8 mouse cellular contexts compared by ENCODE assay signal in the genomic region with DNA sequence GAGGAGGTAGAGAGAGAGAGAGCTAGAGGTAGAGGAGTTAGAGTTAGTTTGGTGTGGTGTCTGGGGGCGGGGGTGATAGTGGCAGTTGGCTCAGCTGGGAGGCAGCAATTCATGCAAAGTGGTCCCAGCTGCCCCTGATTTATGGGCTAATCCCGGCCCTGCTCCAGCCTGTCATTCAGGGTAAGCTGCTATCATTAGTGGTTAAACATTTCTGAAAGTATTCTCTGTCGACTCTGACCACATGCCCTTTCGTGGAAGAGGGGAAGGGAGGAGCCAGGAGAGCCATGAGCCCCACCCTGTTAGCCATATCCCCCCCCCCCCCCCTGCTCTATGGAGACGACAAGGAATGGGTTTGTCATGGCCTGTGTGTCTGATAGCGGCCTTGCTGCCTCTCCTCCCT.
DNase-seq lines count a peak whose midpoint lies in the region; ATAC-seq and TF ChIP-seq lines count a peak whose summit lies in the region.

No protein-coding gene starts in this region.

- DNase-seq in heart, adult 9 months (ENCODE audit: low spot score in 2 of 2) = no peak
- DNase-seq in forebrain, embryonic 11.5 days (ENCODE audit: low spot score) = peak; percentile 55
- peak; percentile 32 for DNase-seq in kidney, postnatal 0 days (ENCODE audit: low spot score)
- DNase-seq in natural killer cell, adult 2 months (ENCODE audit: low spot score in 2 of 2) = peak; percentile 21 to 34
- no peak for DNase-seq in left cerebral cortex, adult 8-10 months (ENCODE audit: low spot score in 2 of 2)
- no peak for DNase-seq in thymus, postnatal 10 days (ENCODE audit: low spot score in 2 of 2)
- DNase-seq in lung, adult 18-20 months = no peak

- H3K36me3 ChIP-seq in heart, embryonic 15.5 days = no peaks in the 10 kb centered on the region; the same call in 1 of the 2 replicates
- no peaks in the 10 kb centered on the region for H3K36me3 ChIP-seq in forebrain, embryonic 11.5 days (ENCODE audit: control insufficient read depth, insufficient read depth, low read length)
- H3K36me3 ChIP-seq in kidney, postnatal 0 days (ENCODE audit: insufficient read depth, low read length) = no peaks in the 10 kb centered on the region

- TF ChIP-seq CTCF in kidney, postnatal 0 days (IDR thresholded peaks at IDR 0.05; ENCODE audit: low read depth) = no peak

- no peak overlapping the region for H3K4me2 ChIP-seq in heart, embryonic 15.5 days
- H3K4me2 ChIP-seq in forebrain, embryonic 11.5 days (ENCODE audit: low read depth, low read length, severe bottlenecking) = no peak overlapping the region
- H3K4me2 ChIP-seq in kidney, postnatal 0 days (ENCODE audit: low read length) = no peak overlapping the region

- 19% methylated on average over 6 of the region's 6 CpGs for WGBS in heart, embryonic 15.5 days
- 41% methylated on average over 5 of the region's 6 CpGs for WGBS in forebrain, embryonic 11.5 days
- WGBS in kidney, postnatal 0 days = 25% methylated on average over 6 of the region's 6 CpGs

- H3K4me1 ChIP-seq in heart, embryonic 15.5 days (replicated peaks) = peaks cover 33% of the 10 kb centered on the region
- H3K4me1 ChIP-seq in forebrain, embryonic 11.5 days (replicated peaks; ENCODE audit: control insufficient read depth, insufficient read depth, low read length) = no peaks in the 10 kb centered on the region
- peaks cover 9% of the 10 kb centered on the region; the same call in 1 of the 2 replicates for H3K4me1 ChIP-seq in kidney, postnatal 0 days (replicated peaks; ENCODE audit: insufficient read depth, low read length)

- no peaks in the 10 kb centered on the region for H3K27me3 ChIP-seq in heart, embryonic 15.5 days
- H3K27me3 ChIP-seq in forebrain, embryonic 11.5 days (ENCODE audit: control insufficient read depth, insufficient read depth, low read length) = no peaks in the 10 kb centered on the region
- H3K27me3 ChIP-seq in kidney, postnatal 0 days (ENCODE audit: insufficient read depth, low read length) = no peaks in the 10 kb centered on the region

- no peak overlapping the region for H3K9ac ChIP-seq in heart, embryonic 15.5 days
- H3K9ac ChIP-seq in forebrain, embryonic 11.5 days (ENCODE audit: low read length) = no peak overlapping the region
- H3K9ac ChIP-seq in kidney, postnatal 0 days (ENCODE audit: low read depth, low read length) = no peak overlapping the region

- no peak overlapping the region for H3K4me3 ChIP-seq in heart, embryonic 15.5 days
- no peak overlapping the region for H3K4me3 ChIP-seq in forebrain, embryonic 11.5 days (ENCODE audit: low read depth, low read length)
- H3K4me3 ChIP-seq in kidney, postnatal 0 days (replicated peaks; ENCODE audit: low read depth, low read length) = no peak overlapping the region

- no peak; the same call in 1 of the 2 replicates for ATAC-seq in heart, embryonic 15.5 days (replicated peaks; ENCODE audit: insufficient number of reproducible peaks, insufficient read depth, low FRiP score, low read depth)
- ATAC-seq in forebrain, embryonic 11.5 days (replicated peaks; ENCODE audit: low FRiP score) = 0 out of 2 replicates have a peak, but pooled peaks have one; percentile 24
- peak; percentile 54 for ATAC-seq in kidney, postnatal 0 days (replicated peaks; ENCODE audit: low FRiP score, low read depth)

- H3K9me3 ChIP-seq in heart, embryonic 15.5 days (replicated peaks) = no peaks in the 10 kb centered on the region
- H3K9me3 ChIP-seq in forebrain, embryonic 11.5 days (ENCODE audit: control insufficient read depth, low read length) = no peaks in the 10 kb centered on the region
- H3K9me3 ChIP-seq in kidney, postnatal 0 days (replicated peaks; ENCODE audit: low read length) = no peaks in the 10 kb centered on the region

- peak overlapping the region; percentile 48; the same call in 1 of the 2 replicates for H3K27ac ChIP-seq in heart, embryonic 15.5 days
- 0 out of 2 replicates have a peak overlapping the region, but pooled peaks have one; percentile 15 for H3K27ac ChIP-seq in forebrain, embryonic 11.5 days (ENCODE audit: low read depth, low read length)
- peak overlapping the region; percentile 50 for H3K27ac ChIP-seq in kidney, postnatal 0 days

Comparison
In these comparisons a context has a peak if more than half of its experiments do, and no peak if none do; other contexts are left out.
1. DNase-seq: peak in forebrain, embryonic 11.5 days (single experiment), kidney, postnatal 0 days (single experiment) and natural killer cell, adult 2 months (2 of 2); none in heart, adult 9 months (0 of 2), left cerebral cortex, adult 8-10 months (0 of 2), thymus, postnatal 10 days (0 of 2) and lung, adult 18-20 months (0 of 2).
2. Peak in every context shown above with its lines, with median percentiles within 50 percentile points of each other: H3K27ac ChIP-seq.